Mouse (Mus musculus) right cerebral cortex, postnatal 25 days (tissue): ENCODE results near the gene Cd81.
A peak's percentile ranks its signal among the peaks of the same experiment; 100 is the strongest.

Experiments
- DNase-seq: peaks from one replicate; pipeline ENCODE4 v3.0.0; 2022

The Cd81 gene

DNA sequence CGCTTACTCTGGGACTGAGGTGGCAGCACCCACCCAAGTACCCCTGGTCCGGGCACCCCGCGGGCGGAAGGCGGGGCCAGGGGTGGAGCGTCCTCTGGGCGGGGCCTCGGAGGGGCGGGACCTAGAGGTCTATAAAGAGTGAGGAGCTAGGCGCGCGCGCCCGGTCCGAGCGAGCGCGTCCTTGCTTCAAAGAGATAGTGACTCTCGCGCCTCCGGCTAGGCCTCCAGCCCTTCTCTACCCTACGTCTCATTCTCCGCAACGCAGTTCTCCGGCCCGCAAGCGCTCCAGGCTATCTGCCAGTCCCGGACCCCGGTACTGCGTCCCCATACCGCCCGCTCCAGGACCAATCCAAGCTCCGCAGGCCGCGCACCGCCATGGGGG, at the start of gene Cd81:
TSS of gene Cd81 (plus strand) at position 114 of the 382 bp plus-strand sequence.
- peak; percentile 84 for DNase-seq

GRCm38 (mm10) chr7:143004727-143005343, 47.7 kb upstream of the Cd81 start, which contains the start of gene Tspan32:
Tspan32 (plus strand) TSS chr7:143005046.
- no peak for DNase-seq

DNA sequence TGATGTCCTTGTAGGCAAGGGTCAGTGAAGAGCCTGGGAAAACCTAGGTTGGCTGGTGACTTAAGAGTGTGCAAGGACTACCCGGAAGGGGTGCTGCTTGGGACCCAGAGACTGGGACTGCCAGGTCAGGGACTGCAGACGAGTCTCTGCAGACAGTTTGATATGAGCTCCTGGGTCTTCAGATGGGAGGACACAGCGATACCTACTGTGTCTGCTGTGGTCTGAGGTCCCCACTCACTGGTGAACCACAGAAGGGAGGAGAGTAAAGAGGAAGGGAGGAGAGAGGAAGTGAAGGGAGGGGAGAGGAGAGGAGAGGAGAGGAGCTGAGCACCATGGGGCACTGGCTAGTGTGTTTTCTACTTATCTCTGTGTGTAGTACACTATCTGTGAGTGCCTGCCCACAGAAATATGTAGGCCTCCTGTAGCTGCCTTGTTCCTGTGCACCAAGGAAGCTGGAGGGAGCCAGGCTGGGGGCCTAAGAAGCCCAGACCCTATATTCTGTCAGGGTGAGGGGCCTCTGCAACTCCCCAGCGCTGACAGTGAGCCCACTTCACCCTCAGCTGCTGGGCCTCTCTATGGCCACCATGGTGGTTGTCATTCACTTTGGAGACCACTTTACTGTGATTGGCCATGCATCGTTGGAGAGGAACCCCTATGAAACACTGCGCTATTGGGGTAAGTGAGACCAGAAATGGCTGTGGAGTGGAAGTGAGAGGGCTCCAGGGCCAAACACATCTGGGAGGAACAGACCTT, 47.0 kb upstream of the Cd81 start:
- no peak for DNase-seq

DNA sequence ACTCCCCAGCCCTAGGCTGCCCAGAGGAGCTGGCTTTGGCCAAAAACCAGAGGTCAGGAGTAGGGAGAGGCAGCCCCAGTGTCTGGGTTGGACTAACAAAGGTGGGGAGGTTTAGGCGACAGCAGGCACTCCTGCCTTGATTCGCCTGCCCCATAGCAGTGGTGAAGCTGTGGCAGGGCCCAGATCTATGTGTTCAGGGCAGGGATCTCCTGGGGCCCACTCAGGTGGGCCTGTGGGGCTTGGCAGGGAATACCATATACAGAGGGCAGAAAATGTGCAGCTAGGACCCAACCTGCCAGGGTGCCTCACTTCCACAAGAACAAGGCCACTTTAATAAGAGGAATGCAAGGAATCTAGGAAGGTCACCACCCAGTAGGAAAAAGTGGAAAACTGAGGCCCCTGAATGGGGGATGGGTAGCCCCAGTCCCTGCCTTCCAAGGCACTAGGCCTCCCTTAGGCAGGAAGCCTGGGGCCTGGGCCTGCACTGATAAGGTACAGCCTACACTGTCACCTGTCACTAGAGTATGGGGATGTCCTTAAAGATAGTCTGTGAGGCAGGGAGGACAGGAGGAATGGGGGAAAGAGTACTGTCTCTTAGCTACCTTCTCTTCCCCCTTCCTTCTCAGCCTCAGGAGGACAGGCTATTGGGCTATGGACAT, 46.3 kb upstream of the Cd81 start:
- no peak for DNase-seq

- DNase-seq, result no peak
Measured at GRCm38 (mm10) chr7:143006756-143007598, 45.6 kb upstream of the Cd81 start.

GRCm38 (mm10) chr7:143007599-143008369, 44.8 kb upstream of the Cd81 start:
- DNase-seq, result peak; percentile 84

- no peak for DNase-seq
Measured at GRCm38 (mm10) chr7:143008370-143008926, 44.1 kb upstream of the Cd81 start.

- no peak for DNase-seq
Measured at GRCm38 (mm10) chr7:143008996-143009665, 43.4 kb upstream of the Cd81 start.

DNA sequence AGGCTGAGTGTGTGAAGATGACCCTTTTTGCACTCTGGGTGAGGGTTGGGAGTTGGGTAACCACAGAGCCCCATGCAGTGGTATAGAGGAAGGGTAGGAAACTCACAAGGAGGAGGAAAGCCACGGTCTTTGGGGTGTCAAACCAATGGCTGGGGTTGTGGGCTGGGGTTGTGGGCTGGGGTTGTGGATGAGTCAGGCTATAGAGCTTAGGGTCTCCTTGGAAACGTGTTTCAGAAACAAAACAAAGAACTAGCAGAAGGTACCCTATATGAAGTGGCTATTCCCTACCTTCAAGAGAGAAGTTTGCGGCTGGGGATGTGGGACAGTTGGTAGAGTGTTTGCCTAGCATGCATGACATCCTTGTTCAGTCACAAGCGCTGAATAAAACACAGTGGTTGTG, 42.5 kb upstream of the Cd81 start:
- no peak for DNase-seq

DNA sequence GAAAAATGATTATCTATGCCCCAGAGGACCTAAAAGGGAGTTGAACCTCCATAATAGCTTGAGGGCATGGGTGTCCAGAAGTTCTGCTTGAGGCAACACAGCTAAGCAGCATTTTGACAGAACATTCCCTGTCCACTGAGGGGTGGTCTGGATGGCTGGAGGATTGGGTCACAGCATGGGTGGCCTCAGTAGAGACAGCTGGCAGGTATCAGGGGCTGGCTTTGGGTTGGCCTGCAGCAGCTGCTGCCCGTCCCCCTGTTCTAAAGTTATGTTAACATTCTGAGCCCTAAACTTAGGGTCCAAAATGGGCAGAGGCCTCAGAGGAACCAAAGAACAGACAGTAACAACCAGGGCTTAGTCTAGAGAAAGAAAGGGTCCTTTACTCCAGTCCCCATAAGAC, 41.3 kb upstream of the Cd81 start:
- DNase-seq, result no peak

DNA sequence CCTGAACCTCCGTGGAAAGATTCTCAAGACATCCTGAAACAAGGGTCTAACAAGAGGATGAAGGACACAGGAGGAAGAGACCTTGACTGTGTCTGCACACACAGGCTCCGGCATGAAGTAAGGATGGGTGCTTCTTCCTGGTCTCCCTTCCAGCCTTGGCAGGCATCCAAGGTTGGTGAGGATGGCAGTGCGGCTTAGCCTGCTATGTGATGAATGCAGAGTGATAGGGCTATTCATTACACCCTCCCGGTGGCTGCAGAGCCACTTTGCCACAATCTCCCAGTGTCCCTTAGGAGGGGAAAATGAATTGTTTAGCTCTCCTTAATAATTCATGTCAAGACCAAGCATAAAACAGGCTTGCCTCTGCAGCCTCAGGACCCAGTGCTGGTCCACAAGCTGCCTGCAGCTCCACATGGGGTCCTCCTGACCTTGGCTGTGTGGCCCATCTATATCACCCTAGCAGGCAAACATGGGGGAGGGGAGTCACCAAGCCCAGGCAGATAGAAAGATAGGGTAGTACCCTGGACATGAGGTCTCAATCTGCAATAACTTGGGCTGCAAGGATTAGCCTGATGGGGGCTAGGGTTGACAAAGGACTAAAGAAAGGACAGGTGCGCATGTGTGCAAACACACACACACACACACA, 40.2 kb upstream of the Cd81 start:
- no peak for DNase-seq

GRCm38 (mm10) chr7:143013420-143014178, 38.9 kb upstream of the Cd81 start:
- peak; percentile 32 for DNase-seq

GRCm38 (mm10) chr7:143014862-143015659, 37.5 kb upstream of the Cd81 start:
- no peak for DNase-seq

DNA sequence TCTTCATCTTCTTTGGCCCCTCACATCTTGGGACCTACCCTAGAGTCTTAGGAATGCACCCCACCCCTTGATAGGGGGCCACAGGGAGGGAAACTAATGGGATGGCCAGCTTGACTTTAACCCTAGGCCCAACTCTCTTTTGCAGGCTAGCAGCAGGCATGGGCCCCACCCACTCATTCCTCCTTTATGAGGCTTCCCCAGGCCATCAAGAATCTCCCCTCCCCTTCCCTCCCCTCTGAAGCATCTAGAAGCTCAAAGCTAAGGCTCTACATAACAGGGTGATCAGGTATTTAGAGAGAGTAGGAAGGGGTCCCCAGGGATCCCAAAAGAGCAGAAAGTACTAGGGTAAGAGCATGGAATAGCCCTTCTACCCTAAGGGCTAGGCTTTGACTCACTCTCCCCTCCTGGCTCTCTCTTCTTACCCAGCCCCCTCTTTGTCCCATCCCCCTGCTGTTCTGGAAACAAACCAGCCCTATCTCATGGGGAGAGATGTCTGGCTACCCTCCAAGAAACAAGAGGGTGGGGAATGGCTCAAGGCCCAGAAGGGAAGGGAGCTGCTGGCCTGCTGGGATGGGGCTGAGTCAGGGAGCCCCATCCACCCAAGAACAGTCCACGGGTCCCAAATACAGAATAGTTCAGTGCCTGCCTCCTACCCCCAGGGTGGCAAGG, 36.6 kb upstream of the Cd81 start:
- peak; percentile 48 for DNase-seq

- no peak for DNase-seq
Measured at GRCm38 (mm10) chr7:143016424-143017142, 36.0 kb upstream of the Cd81 start.

DNA sequence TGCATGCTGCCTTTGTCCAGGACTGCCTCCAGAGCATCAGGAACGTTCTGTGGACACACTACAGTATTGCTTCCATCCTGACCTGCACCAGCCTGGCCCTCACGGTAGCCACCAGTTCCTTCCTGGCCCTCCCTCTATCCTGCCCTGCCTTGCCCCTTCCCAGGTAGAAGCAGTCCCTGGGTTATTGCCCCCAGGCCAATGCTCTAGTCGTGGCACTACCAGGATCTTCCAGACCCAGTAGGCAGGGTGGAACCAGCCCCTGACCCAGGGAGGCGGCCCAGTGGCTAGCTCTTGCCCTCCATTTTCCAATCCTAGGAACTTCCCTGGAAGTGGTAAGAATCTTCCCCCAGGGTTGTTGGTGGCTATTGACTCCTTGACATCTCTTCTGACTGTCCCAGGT, 35.4 kb upstream of the Cd81 start:
- no peak for DNase-seq

DNA sequence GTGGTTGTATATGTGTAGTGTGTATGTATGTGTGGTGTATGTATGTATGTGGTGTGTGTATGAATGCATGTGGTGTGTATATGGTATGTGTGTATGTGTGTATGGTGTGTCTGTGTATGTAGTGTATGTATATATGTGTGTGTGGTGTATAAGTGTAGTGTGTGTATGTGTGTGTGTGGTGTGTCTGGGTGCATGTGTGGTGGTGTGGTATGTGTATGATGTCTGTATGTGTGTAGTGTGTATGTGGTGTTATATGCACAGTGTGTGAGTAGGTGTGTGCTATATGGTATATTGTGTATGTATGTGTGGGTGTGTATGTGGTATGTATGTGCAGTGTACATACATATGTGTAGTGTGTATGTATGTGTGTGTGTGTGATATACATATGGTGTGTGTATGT, 32.5 kb upstream of the Cd81 start:
- no peak for DNase-seq

GRCm38 (mm10) chr7:143020764-143021163, 31.8 kb upstream of the Cd81 start:
- DNase-seq, result no peak
